7 mouse cellular contexts compared by ENCODE assay signal in genomic region chr9:64447522-64447921, GRCm38 (mm10).
A peak's percentile ranks its signal among the peaks of the same experiment; 100 is the strongest.
DNase-seq lines count a peak whose midpoint lies in the region; ATAC-seq and TF ChIP-seq lines count a peak whose summit lies in the region.

No protein-coding gene starts in this region.

- H3K36me3 ChIP-seq in kidney, adult 2 months (ENCODE audit: control insufficient read depth, insufficient read depth, low read length): no peaks in the 10 kb centered on the region
- H3K36me3 ChIP-seq in midbrain, embryonic 15.5 days (replicated peaks): no peaks in the 10 kb centered on the region

- no peak for TF ChIP-seq CTCF in brain, embryonic 14.5 days (IDR thresholded peaks at IDR 0.05; ENCODE audit: borderline replicate concordance, extremely low read depth, insufficient read depth, insufficient read length)
- no peak for TF ChIP-seq CTCF in kidney, adult 2 months (conservative IDR thresholded peaks at IDR 0.05; ENCODE audit: insufficient read depth, insufficient read length, low read depth, low read length)

- no peaks in the 10 kb centered on the region for H3K27me3 ChIP-seq in kidney, adult 2 months (replicated peaks; ENCODE audit: control insufficient read depth, insufficient read depth, low read length)
- no peaks in the 10 kb centered on the region for H3K27me3 ChIP-seq in midbrain, embryonic 15.5 days (replicated peaks)

- no peaks in the 10 kb centered on the region for H3K9me3 ChIP-seq in midbrain, embryonic 15.5 days

- no peak overlapping the region for H3K9ac ChIP-seq in midbrain, embryonic 15.5 days

- H3K4me3 ChIP-seq in kidney, adult 2 months (ENCODE audit: insufficient read depth, low read depth, low read length): no peak overlapping the region
- no peak overlapping the region for H3K4me3 ChIP-seq in midbrain, embryonic 15.5 days

- TF ChIP-seq POLR2A in brain, embryonic 14.5 days (IDR thresholded peaks at IDR 0.05; ENCODE audit: borderline replicate concordance, extremely low read depth, insufficient read depth, insufficient read length, poor library complexity, severe bottlenecking): no peak
- TF ChIP-seq POLR2A in kidney, adult 2 months (IDR thresholded peaks at IDR 0.05; ENCODE audit: low read depth, low read length): no peak

- WGBS in kidney, adult 2 months: 17% methylated on average over 6 of the region's 6 CpGs
- WGBS in midbrain, embryonic 15.5 days: 37% methylated on average over 6 of the region's 6 CpGs

- DNase-seq in brain, embryonic 14.5 days (ENCODE audit: low read depth): peak; percentile 89
- DNase-seq in cerebellum, postnatal 25 days: peak; percentile 73 to 85
- DNase-seq in heart, adult 8-10 months (ENCODE audit: low spot score): peak; percentile 53
- peak; percentile 67 for DNase-seq in kidney, adult 2 months
- peak; percentile 9 to 13 for DNase-seq in left cerebral cortex, postnatal 36 days (ENCODE audit: low spot score in 2 of 2)

- no peak overlapping the region for H3K4me2 ChIP-seq in midbrain, embryonic 15.5 days

- intact Hi-C loops in left cerebral cortex, postnatal 36 days (cut with DNase I): no loop called here

- no peak overlapping the region for H3K27ac ChIP-seq in kidney, adult 2 months (ENCODE audit: insufficient read depth, low read depth, low read length)
- peak overlapping the region; percentile 62 for H3K27ac ChIP-seq in midbrain, embryonic 15.5 days

- no peaks in the 10 kb centered on the region for H3K4me1 ChIP-seq in kidney, adult 2 months (ENCODE audit: control insufficient read depth, insufficient read depth, low read length)
- H3K4me1 ChIP-seq in midbrain, embryonic 15.5 days: peaks cover 23% of the 10 kb centered on the region

- ATAC-seq in midbrain, embryonic 15.5 days (replicated peaks): 0 out of 2 replicates have a peak, but pooled peaks have one; percentile 31
- ATAC-seq in inflammation-experienced regulatory T-cells, adult 6 months: no peak

Comparison
In these comparisons a context has a peak if more than half of its experiments do, and no peak if none do; other contexts are left out.
1. DNase-seq: peak in every context shown above with its lines; median percentile 89 in brain, embryonic 14.5 days; 79 in cerebellum, postnatal 25 days; 67 in kidney, adult 2 months; 53 in heart, adult 8-10 months; 11 in left cerebral cortex, postnatal 36 days.